ENCODE assay signal across 8 mouse cellular contexts in genomic region chr6:83162701-83163100, GRCm38 (mm10). TPM values are rescaled to one million over a fixed set of nuclear protein-coding genes. Genes with fewer than 3 reads are reported as not detected.
DNase-seq lines count a peak whose midpoint lies in the region; ATAC-seq and TF ChIP-seq lines count a peak whose summit lies in the region.

No protein-coding gene starts in this region.

- H3K27ac ChIP-seq in heart, postnatal 0 days (ENCODE audit: low read depth), result no peak overlapping the region
- H3K27ac ChIP-seq in macrophage, result no peak overlapping the region
- no peak overlapping the region for H3K27ac ChIP-seq in small intestine, adult 2 months (ENCODE audit: insufficient read depth, low read depth, low read length)

- WGBS in heart, postnatal 0 days, result 1% methylated on average over 8 of the region's 8 CpGs
- WGBS in macrophage (ENCODE audit: missing documents), result 6% methylated on average over 8 of the region's 8 CpGs
- under 1% methylated on average over 8 of the region's 8 CpGs for WGBS in small intestine, adult 2 months

- H3K36me3 ChIP-seq in heart, postnatal 0 days (replicated peaks; ENCODE audit: control insufficient read depth, insufficient read depth, low read length), result no peaks in the 10 kb centered on the region
- no peaks in the 10 kb centered on the region for H3K36me3 ChIP-seq in macrophage (ENCODE audit: inconsistent target)
- no peaks in the 10 kb centered on the region for H3K36me3 ChIP-seq in small intestine, adult 2 months (ENCODE audit: control insufficient read depth, insufficient read depth, low read length)

- TF ChIP-seq POLR2A in small intestine, adult 2 months (IDR thresholded peaks at IDR 0.05; ENCODE audit: low read depth, low read length), result no peak

- peaks cover 27% of the 10 kb centered on the region for H3K27me3 ChIP-seq in heart, postnatal 0 days (ENCODE audit: control insufficient read depth, insufficient read depth, low read length)
- no peaks in the 10 kb centered on the region for H3K27me3 ChIP-seq in small intestine, adult 2 months (ENCODE audit: control insufficient read depth, insufficient read depth, low read length)

- peak; percentile 85 for DNase-seq in CD4-positive, CD25-positive, alpha-beta regulatory T cell, adult 2 months (ENCODE audit: low read depth, low spot score)
- DNase-seq in adrenal gland, adult 2 months, result peak; percentile 74
- peak; percentile 71 for DNase-seq in embryo, embryonic 9.5 days (ENCODE audit: extremely low spot score)
- peak; percentile 56 for DNase-seq in heart, postnatal 0 days (ENCODE audit: low spot score)
- peak; percentile 75 to 84 for DNase-seq in kidney, postnatal 25 days

- ATAC-seq in CD4-positive, CD25-positive, alpha-beta regulatory T cell, adult 4 months, result no peak
- no peak for ATAC-seq in heart, postnatal 0 days (ENCODE audit: insufficient read depth, low read depth)

- H3K9ac ChIP-seq in heart, postnatal 0 days (replicated peaks; ENCODE audit: low read depth, low read length), result peak overlapping the region; percentile 22; the same call in 1 of the 2 replicates

- no peak for TF ChIP-seq EP300 in heart, postnatal 0 days (IDR thresholded peaks at IDR 0.05; ENCODE audit: low read depth)

- no peaks in the 10 kb centered on the region for H3K9me3 ChIP-seq in heart, postnatal 0 days (replicated peaks; ENCODE audit: control insufficient read depth, low read length)

- peak; percentile 76 for TF ChIP-seq CTCF in heart, postnatal 0 days (IDR thresholded peaks at IDR 0.05; ENCODE audit: low read depth)
- peak; percentile 66; the same call in 1 of the 2 replicates for TF ChIP-seq CTCF in small intestine, adult 2 months (IDR thresholded peaks at IDR 0.05; ENCODE audit: extremely low read depth, insufficient read length, insufficient replicate concordance, low read depth, low read length)

- H3K79me2 ChIP-seq in macrophage (ENCODE audit: inconsistent target), result peaks cover 17% of the 10 kb centered on the region

- peaks cover 21% of the 10 kb centered on the region for H3K4me1 ChIP-seq in heart, postnatal 0 days (ENCODE audit: control insufficient read depth, insufficient read depth)
- H3K4me1 ChIP-seq in small intestine, adult 2 months (ENCODE audit: control insufficient read depth, insufficient read depth, insufficient read length, low read length), result peaks cover 7% of the 10 kb centered on the region

- peak overlapping the region; percentile 43 for H3K4me3 ChIP-seq in heart, postnatal 0 days (ENCODE audit: low read depth, low read length)
- H3K4me3 ChIP-seq in macrophage (ENCODE audit: inconsistent target), result peak overlapping the region; percentile 3; the same call in 1 of the 2 replicates
- H3K4me3 ChIP-seq in small intestine, adult 2 months (ENCODE audit: low read depth, low read length), result peak overlapping the region; percentile 65

- H3K4me2 ChIP-seq in heart, postnatal 0 days (ENCODE audit: low read depth, low read length), result peak overlapping the region; percentile 69

RNA-seq across cellular contexts. Expression of gene Dctn1, which starts 3.0 kb away (rescaled TPM):
- 10 to 100 TPM; 14.7 to 18.2 TPM for polyA plus RNA-seq in CD4-positive, CD25-positive, alpha-beta regulatory T cell, adult 4 months (2017; shearing (Covaris generic))
- total RNA-seq in adrenal gland, adult 2 months (2021), result 100 to 1,000 TPM; 135 to 138 TPM
- polyA plus RNA-seq in adrenal gland, adult 2 months (2012; rRNA removed), result 210 and 211 TPM in 2 replicates
- 45.9 and 47.7 TPM in 2 replicates for total RNA-seq in heart, postnatal 0 days (2014; rRNA removed; ENCODE audit: low replicate concordance)
- polyA plus RNA-seq in heart, postnatal 0 days (2015; fragmentation: Nextera tagmentation; extraction: Ambion mirVana), result 48.9 and 50.8 TPM in 2 replicates
- total RNA-seq in macrophage (2018; cell fraction: chromatin; rRNA removed), result 100 to 1,000 TPM in 21 of 26 experiments, 10 to 100 TPM in 5; 38.9 to 279 (median 182) TPM
- 10 to 100 TPM; 45.0 to 86.2 (median 63.7) TPM for total RNA-seq in macrophage (2018; cell fraction: cytosol; rRNA removed)
- total RNA-seq in macrophage (2018; cell fraction: nucleus; rRNA removed), result 100 to 1,000 TPM in 11 of 26 experiments, 10 to 100 TPM in 15; 54.9 to 140 (median 98.2) TPM
- polyA plus RNA-seq in macrophage (2018), result 61.5 to 68.3 TPM (median 66.2 TPM) in 3 replicates
- 77.1 and 168 TPM in 2 replicates for polyA plus RNA-seq in small intestine, adult 2 months (2012; rRNA removed)

RNA-seq across cellular contexts. Expression of gene 1700003E16Rik, which starts 6.5 kb away (rescaled TPM):
- polyA plus RNA-seq in CD4-positive, CD25-positive, alpha-beta regulatory T cell, adult 4 months (2017; shearing (Covaris generic)), result not detected
- 1 to 10 TPM; 1.1 to 1.3 TPM for total RNA-seq in adrenal gland, adult 2 months (2021)
- 1.0 and 1.4 TPM in 2 replicates for polyA plus RNA-seq in adrenal gland, adult 2 months (2012; rRNA removed)
- 2.0 TPM in 1 of 2 replicates, not detected in the other for total RNA-seq in heart, postnatal 0 days (2014; rRNA removed; ENCODE audit: low replicate concordance)
- polyA plus RNA-seq in heart, postnatal 0 days (2015; fragmentation: Nextera tagmentation; extraction: Ambion mirVana), result 0.20 and 0.45 TPM in 2 replicates
- total RNA-seq in macrophage (2018; cell fraction: chromatin; rRNA removed), result not detected
- total RNA-seq in macrophage (2018; cell fraction: cytosol; rRNA removed), result under 1 TPM in 21 of 26 experiments, not detected in 5; 0.04 to 0.33 (median 0.11) TPM
- not detected for total RNA-seq in macrophage (2018; cell fraction: nucleus; rRNA removed)
- polyA plus RNA-seq in macrophage (2018), result 0.19 TPM in 1 of 3 replicates, not detected in the others
- polyA plus RNA-seq in small intestine, adult 2 months (2012; rRNA removed), result 0.09 TPM in 1 of 2 replicates, not detected in the other

RNA-seq across cellular contexts. Expression of gene Wdr54, which starts 6.5 kb away (rescaled TPM):
- polyA plus RNA-seq in CD4-positive, CD25-positive, alpha-beta regulatory T cell, adult 4 months (2017; shearing (Covaris generic)), result 1 to 10 TPM in 1 of 2 experiments, not detected in 1; 2.1 TPM
- total RNA-seq in adrenal gland, adult 2 months (2021), result 1 to 10 TPM; 2.2 to 4.7 TPM
- 3.4 and 4.8 TPM in 2 replicates for polyA plus RNA-seq in adrenal gland, adult 2 months (2012; rRNA removed)
- total RNA-seq in heart, postnatal 0 days (2014; rRNA removed; ENCODE audit: low replicate concordance), result 1.4 and 5.5 TPM in 2 replicates
- 0.96 and 1.1 TPM in 2 replicates for polyA plus RNA-seq in heart, postnatal 0 days (2015; fragmentation: Nextera tagmentation; extraction: Ambion mirVana)
- 1 to 10 TPM in 6 of 26 experiments, under 1 TPM in 9, not detected in 11; 0.29 to 1.8 (median 0.92) TPM for total RNA-seq in macrophage (2018; cell fraction: chromatin; rRNA removed)
- total RNA-seq in macrophage (2018; cell fraction: cytosol; rRNA removed), result under 1 TPM; 0.10 to 0.65 (median 0.34) TPM
- total RNA-seq in macrophage (2018; cell fraction: nucleus; rRNA removed), result 1 to 10 TPM in 4 of 26 experiments, under 1 TPM in 9, not detected in 13; 0.28 to 1.6 (median 0.63) TPM
- 0.30 to 1.1 TPM (median 0.42 TPM) in 3 replicates for polyA plus RNA-seq in macrophage (2018)
- 0.90 and 1.3 TPM in 2 replicates for polyA plus RNA-seq in small intestine, adult 2 months (2012; rRNA removed)

RNA-seq across cellular contexts. Expression of gene Rtkn, which starts 27.4 kb away (rescaled TPM):
- under 1 TPM in 1 of 2 experiments, not detected in 1; 0.49 TPM for polyA plus RNA-seq in CD4-positive, CD25-positive, alpha-beta regulatory T cell, adult 4 months (2017; shearing (Covaris generic))
- 10 to 100 TPM in 1 of 2 experiments, 1 to 10 TPM in 1; 9.5 to 10.2 TPM for total RNA-seq in adrenal gland, adult 2 months (2021)
- polyA plus RNA-seq in adrenal gland, adult 2 months (2012; rRNA removed), result 93.6 and 100 TPM in 2 replicates
- 40.0 and 45.9 TPM in 2 replicates for total RNA-seq in heart, postnatal 0 days (2014; rRNA removed; ENCODE audit: low replicate concordance)
- polyA plus RNA-seq in heart, postnatal 0 days (2015; fragmentation: Nextera tagmentation; extraction: Ambion mirVana), result 12.5 and 13.0 TPM in 2 replicates
- 1 to 10 TPM in 21 of 26 experiments, under 1 TPM in 4, not detected in 1; 0.54 to 8.6 (median 2.0) TPM for total RNA-seq in macrophage (2018; cell fraction: chromatin; rRNA removed)
- 1 to 10 TPM in 18 of 26 experiments, under 1 TPM in 8; 0.56 to 1.8 (median 1.1) TPM for total RNA-seq in macrophage (2018; cell fraction: cytosol; rRNA removed)
- total RNA-seq in macrophage (2018; cell fraction: nucleus; rRNA removed), result 1 to 10 TPM in 16 of 26 experiments, under 1 TPM in 9, not detected in 1; 0.43 to 4.0 (median 1.2) TPM
- polyA plus RNA-seq in macrophage (2018), result 1.3 to 2.1 TPM (median 1.4 TPM) in 3 replicates
- 47.3 and 179 TPM in 2 replicates for polyA plus RNA-seq in small intestine, adult 2 months (2012; rRNA removed)

RNA-seq across cellular contexts. Expression of gene Ino80b, which starts 37.5 kb away (rescaled TPM):
- polyA plus RNA-seq in CD4-positive, CD25-positive, alpha-beta regulatory T cell, adult 4 months (2017; shearing (Covaris generic)), result 1 to 10 TPM in 1 of 2 experiments, under 1 TPM in 1; 0.56 to 3.3 TPM
- 10 to 100 TPM; 16.1 to 27.3 TPM for total RNA-seq in adrenal gland, adult 2 months (2021)
- polyA plus RNA-seq in adrenal gland, adult 2 months (2012; rRNA removed), result 90.2 and 102 TPM in 2 replicates
- 8.9 and 11.6 TPM in 2 replicates for total RNA-seq in heart, postnatal 0 days (2014; rRNA removed; ENCODE audit: low replicate concordance)
- 5.5 and 6.8 TPM in 2 replicates for polyA plus RNA-seq in heart, postnatal 0 days (2015; fragmentation: Nextera tagmentation; extraction: Ambion mirVana)
- total RNA-seq in macrophage (2018; cell fraction: chromatin; rRNA removed), result 10 to 100 TPM in 12 of 26 experiments, 1 to 10 TPM in 14; 1.8 to 27.1 (median 8.7) TPM
- total RNA-seq in macrophage (2018; cell fraction: cytosol; rRNA removed), result 10 to 100 TPM; 13.0 to 31.0 (median 21.7) TPM
- 10 to 100 TPM in 9 of 26 experiments, 1 to 10 TPM in 17; 3.9 to 20.8 (median 8.2) TPM for total RNA-seq in macrophage (2018; cell fraction: nucleus; rRNA removed)
- 16.6 to 24.5 TPM (median 22.9 TPM) in 3 replicates for polyA plus RNA-seq in macrophage (2018)
- 30.3 and 70.3 TPM in 2 replicates for polyA plus RNA-seq in small intestine, adult 2 months (2012; rRNA removed)

Comparison
In these comparisons a context has a peak if more than half of its experiments do, and no peak if none do; other contexts are left out.
1. H3K4me3 ChIP-seq: peak in every context shown above with its lines; median percentile 65 in small intestine, adult 2 months; 43 in heart, postnatal 0 days; 3 in macrophage.